Mouse (Mus musculus): Measurements from ENCODE around the gene Slc7a14. TPM values are rescaled to one million over a fixed set of nuclear protein-coding genes. Genes with fewer than 3 reads are reported as not detected.

The Slc7a14 gene
- polyA plus RNA-seq, 1 experiment from 2014 or later, result 0.99 TPM

DNA sequence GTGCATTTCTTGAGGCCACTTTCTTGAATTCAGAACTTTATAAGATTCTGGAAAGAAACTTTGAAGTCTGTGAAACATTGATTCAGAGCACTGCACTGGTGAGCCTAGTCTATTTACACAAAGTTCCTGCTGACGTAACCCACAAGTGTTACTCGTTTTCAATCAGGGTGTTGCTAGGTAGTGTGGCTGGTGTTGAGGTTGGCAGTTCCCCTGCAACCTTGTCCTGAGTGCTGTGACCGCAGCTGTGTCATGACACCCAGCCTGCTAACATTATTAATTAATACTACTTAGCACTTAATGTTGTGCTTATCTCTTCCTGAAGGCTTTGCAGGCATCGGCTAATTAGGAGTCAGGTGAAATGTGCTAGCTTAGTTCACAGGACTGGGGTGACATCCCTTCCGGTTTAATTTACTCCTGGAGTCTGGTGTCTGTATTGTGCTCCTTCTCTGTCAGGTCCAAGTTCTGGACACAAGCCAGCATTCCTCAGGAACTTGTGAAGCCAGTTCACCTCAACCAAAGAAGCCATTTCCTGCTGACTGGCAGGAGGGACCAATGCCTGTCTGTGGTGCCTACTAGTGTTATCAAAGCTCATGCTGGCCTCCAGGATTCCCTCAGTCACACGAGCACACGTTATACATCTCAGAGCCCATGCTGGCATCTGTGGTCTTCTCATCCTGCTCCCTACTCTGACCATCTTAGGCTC lies 50.5 kb downstream of the Slc7a14 start:
- no peak overlapping the region for H3K9ac ChIP-seq
- no peak overlapping the region for H3K4me2 ChIP-seq (replicated peaks)
- no peak overlapping the region for H3K27ac ChIP-seq
- H3K9me3 ChIP-seq, result no peaks in the 10 kb centered on the region
- 0 out of 2 replicates have a peak, but pooled peaks cover 4% of the 10 kb centered on the region for H3K4me1 ChIP-seq (replicated peaks)
- no peaks in the 10 kb centered on the region for H3K36me3 ChIP-seq
- H3K4me3 ChIP-seq (replicated peaks), result no peak overlapping the region
- no peaks in the 10 kb centered on the region for H3K27me3 ChIP-seq (replicated peaks)
- 49% methylated on average over 7 of the region's 7 CpGs for WGBS
- peak; percentile 28 for ATAC-seq

DNA sequence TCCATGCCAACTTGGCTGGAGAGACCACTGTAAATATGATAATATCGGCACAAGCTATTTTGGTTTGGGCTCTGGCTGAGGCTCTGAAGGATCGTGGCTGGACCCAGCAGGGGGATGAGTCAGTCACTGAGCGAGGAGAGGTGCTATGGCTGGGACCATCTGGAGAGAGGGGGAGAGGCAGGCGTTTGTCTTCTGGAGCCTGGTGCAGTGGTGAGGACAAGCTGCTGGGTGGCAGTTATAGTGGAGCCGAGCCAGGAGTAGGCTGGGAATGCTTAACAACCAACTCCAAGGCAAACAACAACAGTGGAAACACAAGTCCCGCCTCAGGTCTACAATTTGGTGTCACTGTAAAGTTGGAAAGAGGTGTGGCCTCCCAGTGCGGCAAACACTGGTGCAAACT lies 55.8 kb downstream of the Slc7a14 start:
- Histone ChIP-seq H3K27ac (no peak overlapping the region), H3K36me3 (no peaks in the 10 kb centered on the region), H3K4me2 (replicated peaks) (no peak overlapping the region), H3K4me3 (replicated peaks) (no peak overlapping the region), H3K27me3 (replicated peaks) (no peaks in the 10 kb centered on the region), H3K9ac (no peak overlapping the region), H3K4me1 (replicated peaks) (no peaks in the 10 kb centered on the region), H3K9me3 (no peaks in the 10 kb centered on the region)
- 69% methylated on average over 7 of the region's 7 CpGs for WGBS
- ATAC-seq, result no peak

DNA sequence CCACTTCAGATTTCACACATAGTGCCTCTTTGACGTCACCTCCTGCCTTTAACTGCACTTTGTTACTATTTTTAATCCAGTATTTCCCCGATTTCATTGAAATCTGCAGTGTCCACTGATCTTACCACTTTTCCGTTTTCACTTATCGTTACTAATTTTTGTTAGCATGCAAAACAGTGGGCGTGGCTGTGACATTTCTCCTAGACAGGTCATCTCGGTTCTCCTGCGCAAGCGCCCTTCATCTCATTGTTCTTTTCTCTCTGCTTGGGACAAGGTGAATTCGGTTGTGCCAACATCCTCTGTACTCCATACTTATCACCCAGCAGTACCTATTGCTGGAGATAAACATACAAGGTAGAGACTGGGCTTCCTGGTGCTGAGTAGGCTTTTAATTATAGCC lies 56.3 kb downstream of the Slc7a14 start:
- Histone ChIP-seq H3K36me3 (no peaks in the 10 kb centered on the region), H3K4me1 (replicated peaks) (no peaks in the 10 kb centered on the region), H3K4me3 (replicated peaks) (no peak overlapping the region), H3K27me3 (replicated peaks) (no peaks in the 10 kb centered on the region), H3K27ac (no peak overlapping the region), H3K9ac (no peak overlapping the region), H3K4me2 (replicated peaks) (no peak overlapping the region), H3K9me3 (no peaks in the 10 kb centered on the region)
- ATAC-seq, result no peak
- WGBS, result 84% methylated on average over 9 of the region's 9 CpGs

DNA sequence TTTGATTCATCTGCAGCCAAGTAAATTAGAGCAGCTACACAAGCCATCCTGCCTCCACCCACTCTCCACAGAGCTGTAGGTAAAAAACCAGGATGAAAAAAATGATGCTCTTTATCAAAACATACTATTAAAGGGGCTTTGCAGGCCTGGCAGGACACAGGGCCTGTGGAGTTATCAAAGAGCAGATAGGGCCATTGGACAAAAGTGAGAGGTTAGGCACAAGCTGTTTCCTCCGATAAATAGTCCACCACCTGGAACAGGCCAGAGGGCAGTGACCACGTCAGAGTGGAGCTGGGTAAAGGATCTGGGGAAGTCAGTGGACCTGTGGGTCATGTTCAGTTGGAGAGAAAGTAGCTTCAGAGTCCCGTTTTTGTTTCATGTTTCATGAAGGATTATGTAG lies 57.6 kb downstream of the Slc7a14 start:
- no peak overlapping the region for H3K4me2 ChIP-seq (replicated peaks)
- H3K27me3 ChIP-seq (replicated peaks), result no peaks in the 10 kb centered on the region
- H3K9ac ChIP-seq, result no peak overlapping the region
- no peaks in the 10 kb centered on the region for H3K4me1 ChIP-seq (replicated peaks)
- no peak overlapping the region for H3K4me3 ChIP-seq (replicated peaks)
- no peak overlapping the region for H3K27ac ChIP-seq
- H3K9me3 ChIP-seq, result no peaks in the 10 kb centered on the region
- no peak for ATAC-seq
- H3K36me3 ChIP-seq, result no peaks in the 10 kb centered on the region
- 67% methylated on average over 3 of the region's 3 CpGs for WGBS

DNA sequence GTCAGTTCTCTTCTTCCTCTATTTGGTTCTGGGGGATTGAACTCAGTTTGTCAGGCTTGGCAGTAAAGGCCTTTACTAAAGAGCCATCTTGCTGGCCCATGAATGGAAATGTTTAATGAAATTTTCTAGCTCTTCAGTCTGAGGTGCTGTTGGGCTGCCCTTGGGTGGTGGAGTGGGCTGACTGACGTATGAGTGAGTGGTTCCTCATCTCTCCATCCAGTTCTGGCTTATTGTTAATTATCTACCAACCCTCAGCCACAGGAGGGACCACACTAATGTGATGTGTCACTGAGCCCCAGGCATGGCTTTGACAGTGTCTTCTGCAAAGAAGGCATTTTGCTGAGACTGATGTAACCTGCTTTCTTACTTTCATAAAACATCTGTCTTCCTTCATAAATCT lies 66.7 kb downstream of the Slc7a14 start:
- ATAC-seq, result no peak
- Histone ChIP-seq H3K9me3 (no peaks in the 10 kb centered on the region), H3K27me3 (replicated peaks) (no peaks in the 10 kb centered on the region), H3K9ac (no peak overlapping the region), H3K4me3 (replicated peaks) (no peak overlapping the region), H3K4me1 (replicated peaks) (no peaks in the 10 kb centered on the region), H3K27ac (no peak overlapping the region), H3K4me2 (replicated peaks) (no peak overlapping the region), H3K36me3 (no peaks in the 10 kb centered on the region)
- 55% methylated on average over 1 of the region's 1 CpGs for WGBS

DNA sequence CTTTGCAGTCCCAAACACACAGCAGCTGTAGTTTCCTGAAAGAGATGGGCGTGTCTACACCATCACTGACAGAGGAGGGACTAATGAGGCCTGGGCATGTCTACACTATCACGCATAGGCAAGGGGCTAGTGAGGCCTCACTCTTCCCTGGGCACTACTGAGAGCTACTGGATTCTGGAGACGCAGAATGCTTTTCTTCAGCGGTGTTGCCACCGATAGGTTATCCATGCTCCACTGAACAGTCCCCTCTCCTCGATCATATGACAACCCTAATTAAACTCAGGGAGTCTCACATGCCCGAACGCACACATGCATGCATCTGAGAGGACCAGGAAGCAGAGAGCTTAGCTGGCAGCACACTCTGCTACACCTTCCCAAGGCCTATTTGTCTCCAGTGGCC lies 69.3 kb downstream of the Slc7a14 start:
- no peak overlapping the region for H3K9ac ChIP-seq
- no peaks in the 10 kb centered on the region for H3K27me3 ChIP-seq (replicated peaks)
- no peak overlapping the region for H3K4me3 ChIP-seq (replicated peaks)
- no peak overlapping the region for H3K4me2 ChIP-seq (replicated peaks)
- 93% methylated on average over 8 of the region's 8 CpGs for WGBS
- H3K36me3 ChIP-seq, result no peaks in the 10 kb centered on the region
- H3K27ac ChIP-seq, result no peak overlapping the region
- no peak for ATAC-seq
- no peaks in the 10 kb centered on the region for H3K4me1 ChIP-seq (replicated peaks)
- no peaks in the 10 kb centered on the region for H3K9me3 ChIP-seq

DNA sequence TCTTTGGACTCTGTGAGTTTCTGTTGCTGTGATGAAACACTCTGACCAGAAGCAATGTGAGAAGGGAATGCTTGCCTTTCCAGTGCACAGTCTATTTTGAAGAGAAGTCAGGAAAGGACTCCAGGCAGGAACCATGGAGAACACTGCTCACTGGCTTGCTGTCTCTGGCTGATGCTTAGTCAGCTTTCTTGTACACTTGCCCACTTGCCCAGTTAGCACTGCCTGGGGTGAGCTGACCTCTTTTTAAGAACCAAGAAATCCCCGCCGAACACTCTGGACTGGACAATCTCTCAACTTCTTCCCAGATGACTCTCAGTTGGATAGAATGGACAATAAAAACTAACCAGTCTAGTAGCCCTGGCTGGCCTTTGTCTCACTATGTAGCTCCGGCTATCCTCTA lies 70.5 kb downstream of the Slc7a14 start:
- Histone ChIP-seq H3K9me3 (no peaks in the 10 kb centered on the region), H3K4me3 (replicated peaks) (no peak overlapping the region), H3K4me2 (replicated peaks) (no peak overlapping the region), H3K4me1 (replicated peaks) (no peaks in the 10 kb centered on the region), H3K36me3 (no peaks in the 10 kb centered on the region), H3K27ac (no peak overlapping the region), H3K27me3 (replicated peaks) (no peaks in the 10 kb centered on the region), H3K9ac (no peak overlapping the region)
- ATAC-seq, result no peak
- WGBS, result 93% methylated on average over 3 of the region's 3 CpGs

DNA sequence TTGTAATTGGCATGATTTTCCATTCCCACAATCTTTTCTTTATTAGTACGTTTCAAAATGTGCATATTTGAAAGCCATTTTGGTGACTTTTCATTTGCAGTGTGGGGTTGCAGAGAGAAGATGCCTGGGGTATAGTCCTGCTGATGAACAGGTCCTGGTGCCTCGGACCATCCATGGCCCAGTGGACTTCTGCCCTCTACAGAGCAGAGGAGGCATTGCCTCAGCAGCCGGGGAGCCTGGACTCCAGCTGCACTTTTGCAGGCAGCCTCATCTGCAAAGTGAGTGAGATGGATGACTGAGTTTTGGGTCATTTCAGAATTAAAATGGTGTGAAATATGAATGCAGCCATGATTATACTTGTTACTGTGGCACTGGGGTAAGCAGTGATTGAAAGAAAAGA lies 72.2 kb downstream of the Slc7a14 start:
- 43% methylated on average over 3 of the region's 3 CpGs for WGBS

DNA sequence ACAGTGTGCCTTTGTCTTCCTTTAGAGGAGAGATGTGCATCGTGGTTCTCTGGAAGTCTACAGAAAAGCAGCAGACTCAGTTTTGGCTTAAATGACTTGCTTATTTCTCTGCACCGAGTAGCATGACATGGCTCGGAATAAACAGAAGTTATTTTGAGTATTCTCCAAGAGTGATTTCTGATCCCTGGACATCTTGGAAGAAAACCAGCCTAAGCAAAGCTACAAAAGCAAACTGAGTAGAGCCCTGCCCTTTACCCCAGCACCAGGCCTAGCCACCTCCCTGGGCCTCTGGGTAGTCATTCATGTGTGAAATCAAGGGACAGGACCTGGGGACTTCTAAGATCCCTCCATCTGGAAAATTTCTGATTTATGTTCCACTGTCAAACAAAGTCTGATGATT lies 74.0 kb downstream of the Slc7a14 start:
- ATAC-seq, result no peak
- H3K27me3 ChIP-seq (replicated peaks), result no peaks in the 10 kb centered on the region
- no peak overlapping the region for H3K4me2 ChIP-seq (replicated peaks)
- no peaks in the 10 kb centered on the region for H3K4me1 ChIP-seq (replicated peaks)
- H3K36me3 ChIP-seq, result no peaks in the 10 kb centered on the region
- H3K9me3 ChIP-seq, result no peaks in the 10 kb centered on the region
- H3K9ac ChIP-seq, result no peak overlapping the region
- WGBS, result 53% methylated on average over 3 of the region's 3 CpGs
- H3K4me3 ChIP-seq (replicated peaks), result no peak overlapping the region
- no peak overlapping the region for H3K27ac ChIP-seq

More for the DNA sequence above, 72.2 kb downstream of the Slc7a14 start:
- no peak overlapping the region for H3K9ac ChIP-seq
- H3K27ac ChIP-seq, result no peak overlapping the region
- no peak for ATAC-seq
- no peak overlapping the region for H3K4me2 ChIP-seq (replicated peaks)
- no peaks in the 10 kb centered on the region for H3K4me1 ChIP-seq (replicated peaks)
- no peaks in the 10 kb centered on the region for H3K27me3 ChIP-seq (replicated peaks)
- H3K36me3 ChIP-seq, result no peaks in the 10 kb centered on the region
- H3K4me3 ChIP-seq (replicated peaks), result no peak overlapping the region
- H3K9me3 ChIP-seq, result no peaks in the 10 kb centered on the region

DNA sequence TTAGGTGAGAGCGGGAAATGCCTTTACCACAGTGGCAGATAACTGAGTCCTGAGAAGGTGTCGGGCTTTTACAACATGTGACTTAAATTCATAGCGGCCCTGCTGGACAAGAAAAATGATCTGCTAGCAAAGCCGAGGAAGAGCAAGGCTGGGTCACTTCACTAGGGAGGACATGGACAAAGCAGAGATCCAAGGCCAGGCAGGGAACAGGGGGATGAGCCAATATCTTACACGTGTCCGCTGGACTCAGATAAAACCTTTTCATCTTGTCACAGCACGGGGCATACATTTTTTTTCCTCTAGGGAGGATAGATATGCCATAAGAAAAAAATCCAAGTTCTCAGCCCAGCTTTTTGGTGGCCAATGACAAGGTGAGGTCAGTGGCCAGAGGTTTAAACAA lies 75.8 kb downstream of the Slc7a14 start:
- no peaks in the 10 kb centered on the region for H3K4me1 ChIP-seq (replicated peaks)
- no peaks in the 10 kb centered on the region for H3K36me3 ChIP-seq
- H3K9me3 ChIP-seq, result no peaks in the 10 kb centered on the region
- H3K27me3 ChIP-seq (replicated peaks), result no peaks in the 10 kb centered on the region
- H3K4me3 ChIP-seq (replicated peaks), result no peak overlapping the region
- no peak overlapping the region for H3K4me2 ChIP-seq (replicated peaks)
- H3K27ac ChIP-seq, result no peak overlapping the region
- ATAC-seq, result no peak
- WGBS, result 71% methylated on average over 7 of the region's 7 CpGs
- H3K9ac ChIP-seq, result no peak overlapping the region

DNA sequence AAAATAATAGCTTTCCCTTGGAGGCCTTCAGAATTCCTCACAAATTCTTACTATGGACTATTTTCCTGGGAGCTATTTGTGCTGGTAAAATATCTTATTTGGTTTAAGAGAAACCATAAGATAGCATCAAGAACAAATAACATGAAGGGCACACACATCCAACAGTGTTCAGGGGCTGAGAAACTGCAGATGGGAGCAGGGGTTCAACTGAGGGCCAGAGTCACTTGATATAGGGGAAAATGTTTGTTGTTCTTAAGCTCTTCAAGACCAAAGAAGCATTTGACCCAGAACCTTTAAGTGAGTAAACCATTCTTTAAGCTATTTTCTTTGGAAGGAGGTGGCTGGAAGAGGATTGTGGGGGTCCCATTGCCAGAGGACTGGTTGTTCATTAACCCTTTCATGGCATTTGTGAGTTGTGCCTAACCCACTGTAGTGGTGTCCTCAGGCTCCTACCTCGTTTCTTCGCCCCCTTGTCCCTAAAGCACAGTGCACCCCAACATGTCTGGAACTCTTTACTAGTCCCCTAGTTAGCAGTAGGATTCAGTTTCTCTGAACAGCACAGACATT lies 76.3 kb downstream of the Slc7a14 start:
- no peaks in the 10 kb centered on the region for H3K27me3 ChIP-seq (replicated peaks)
- no peak overlapping the region for H3K27ac ChIP-seq
- ATAC-seq, result no peak
- no peak overlapping the region for H3K9ac ChIP-seq
- no peak overlapping the region for H3K4me3 ChIP-seq (replicated peaks)
- no peaks in the 10 kb centered on the region for H3K36me3 ChIP-seq
- no peaks in the 10 kb centered on the region for H3K4me1 ChIP-seq (replicated peaks)
- no peak overlapping the region for H3K4me2 ChIP-seq (replicated peaks)
- H3K9me3 ChIP-seq, result no peaks in the 10 kb centered on the region
- 78% methylated on average over 2 of the region's 2 CpGs for WGBS

DNA sequence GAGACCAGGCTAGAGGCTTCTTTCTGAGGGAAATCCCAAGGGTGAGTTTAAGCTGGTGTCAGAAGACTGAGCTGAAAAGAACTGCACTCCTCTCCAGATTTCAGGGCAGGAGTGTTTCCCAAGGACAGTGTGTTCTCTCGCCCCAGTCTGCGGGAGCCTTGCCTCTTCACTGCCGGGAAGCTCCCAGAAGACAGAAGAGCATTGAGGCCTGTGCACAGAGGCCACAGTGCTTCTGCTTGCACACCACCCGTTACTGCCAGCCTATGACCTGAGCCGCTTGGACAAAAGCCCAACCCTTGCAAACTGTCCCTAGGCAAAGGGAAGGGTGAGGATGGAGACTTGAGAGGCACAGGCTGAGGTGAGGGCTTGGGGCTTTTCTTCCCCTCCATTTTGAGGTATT lies 80.9 kb downstream of the Slc7a14 start:
- no peak for ATAC-seq
- Histone ChIP-seq H3K4me2 (replicated peaks) (no peak overlapping the region), H3K9me3 (no peaks in the 10 kb centered on the region), H3K9ac (no peak overlapping the region), H3K4me3 (replicated peaks) (no peak overlapping the region), H3K27me3 (replicated peaks) (no peaks in the 10 kb centered on the region), H3K27ac (no peak overlapping the region), H3K36me3 (no peaks in the 10 kb centered on the region), H3K4me1 (replicated peaks) (no peaks in the 10 kb centered on the region)
- WGBS, result 77% methylated on average over 5 of the region's 5 CpGs

DNA sequence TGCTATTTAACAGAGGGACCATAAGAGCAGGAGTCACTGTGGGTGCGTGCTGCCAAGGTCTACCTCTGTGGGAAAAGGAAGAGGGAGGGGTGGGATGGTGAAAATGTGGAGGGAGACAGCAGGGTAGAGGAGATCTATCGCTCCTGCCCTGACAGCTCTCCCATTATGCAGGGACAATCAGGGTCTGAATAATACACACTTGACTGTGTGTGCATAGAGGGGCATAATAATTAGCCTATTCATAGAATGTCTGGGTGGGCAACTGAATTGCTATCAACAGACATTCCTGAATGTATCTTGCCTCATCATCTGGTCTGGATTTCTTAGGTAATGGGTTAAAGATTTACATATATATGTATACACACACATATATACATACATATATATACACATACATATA lies 81.7 kb downstream of the Slc7a14 start:
- Histone ChIP-seq H3K9ac (no peak overlapping the region), H3K9me3 (no peaks in the 10 kb centered on the region), H3K27me3 (replicated peaks) (no peaks in the 10 kb centered on the region), H3K27ac (no peak overlapping the region), H3K4me1 (replicated peaks) (no peaks in the 10 kb centered on the region), H3K4me2 (replicated peaks) (no peak overlapping the region), H3K4me3 (replicated peaks) (no peak overlapping the region), H3K36me3 (no peaks in the 10 kb centered on the region)
- ATAC-seq, result no peak
- WGBS, result 73% methylated on average over 2 of the region's 2 CpGs

Data from intestine, embryonic 15.5 days (tissue).